Mouse (Mus musculus): ENCODE measurements at regions not wholly inside any gene's neighbourhood (a gene's known extent, or its start where the extent isn't known, plus 50 kb on each side); places are given as distances from the start of the nearest gene placed in this dataset.

DNA sequence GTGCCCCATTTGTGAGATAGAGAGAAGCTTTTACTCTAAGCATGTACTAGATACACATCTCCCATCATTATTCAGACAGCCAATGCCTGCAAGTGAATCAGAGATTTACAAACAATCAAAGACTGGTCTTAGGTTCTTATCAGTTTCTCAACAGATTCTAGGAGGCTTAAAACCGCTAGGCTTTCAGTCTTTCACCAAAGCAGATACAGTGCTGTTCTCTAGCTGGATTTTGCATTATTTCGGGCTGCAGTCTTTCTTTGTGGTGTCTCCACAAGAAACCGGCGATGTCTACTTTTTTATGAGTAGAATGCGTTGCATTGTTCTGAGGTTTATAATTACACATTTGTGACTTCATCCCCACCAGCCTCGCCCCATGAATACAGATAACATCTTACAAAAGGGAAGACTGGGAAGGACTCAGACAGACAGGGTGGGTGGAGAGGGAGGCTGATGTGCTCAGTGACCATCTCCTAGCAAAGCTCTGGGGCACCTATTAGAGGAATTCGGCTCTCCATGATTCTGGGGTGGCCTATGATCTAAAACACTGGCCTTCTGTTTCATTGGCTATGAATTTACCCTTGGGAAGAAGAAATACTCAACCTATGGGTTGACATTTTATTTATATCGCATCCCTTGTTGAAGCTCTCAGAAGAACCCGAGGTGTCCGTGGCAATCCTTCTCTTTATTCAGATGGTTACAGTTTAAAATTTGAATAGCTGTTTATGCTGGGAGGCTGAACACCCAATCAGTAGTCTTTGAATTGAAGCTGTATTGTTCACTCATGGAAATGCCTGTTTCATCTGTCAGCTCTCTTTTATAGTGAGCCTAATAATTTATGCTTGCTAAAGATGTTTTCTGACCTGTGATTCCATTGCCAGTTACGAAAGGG is 343.8 kb downstream of the Tmem161b start:
- Histone ChIP-seq H3K4me3 (replicated peaks) (no peak overlapping the region), H3K9me3 (no peaks in the 10 kb centered on the region), H3K4me1 (replicated peaks) (no peaks in the 10 kb centered on the region), H3K36me3 (no peaks in the 10 kb centered on the region), H3K27me3 (no peaks in the 10 kb centered on the region), H3K27ac (no peak overlapping the region), H3K9ac (replicated peaks) (no peak overlapping the region), H3K4me2 (no peak overlapping the region)
- ATAC-seq (ENCODE audit: insufficient number of reproducible peaks, insufficient read depth, low FRiP score, low TSS enrichment, low read depth) = no peak
- WGBS = 85% methylated on average over 11 of the region's 11 CpGs

DNA sequence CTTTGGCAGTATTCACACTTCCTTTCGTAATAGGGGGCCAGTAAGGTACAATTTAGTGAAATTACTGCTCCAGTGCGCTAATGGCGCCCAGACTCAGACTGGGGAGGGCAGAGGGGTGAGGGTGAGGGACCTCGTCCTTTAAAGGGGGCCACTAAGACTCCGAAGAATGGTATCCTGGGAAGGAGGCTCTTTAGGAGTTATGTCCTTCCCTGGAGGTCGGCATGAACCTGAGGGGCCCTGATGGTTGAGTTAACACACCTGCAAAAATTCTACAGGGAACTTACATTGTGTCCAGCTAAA is 344.4 kb downstream of the Tmem161b start:
- Histone ChIP-seq H3K27ac (no peak overlapping the region), H3K9me3 (no peaks in the 10 kb centered on the region), H3K4me3 (replicated peaks) (no peak overlapping the region), H3K4me2 (no peak overlapping the region), H3K4me1 (replicated peaks) (no peaks in the 10 kb centered on the region), H3K27me3 (no peaks in the 10 kb centered on the region), H3K9ac (replicated peaks) (no peak overlapping the region), H3K36me3 (no peaks in the 10 kb centered on the region)
- ATAC-seq (ENCODE audit: insufficient number of reproducible peaks, insufficient read depth, low FRiP score, low TSS enrichment, low read depth) = no peak
- 78% methylated on average over 6 of the region's 6 CpGs for WGBS

GRCm38 (mm10) chr13:84569371-84569770 is 347.3 kb downstream of the Tmem161b start:
- Histone ChIP-seq H3K36me3 (no peaks in the 10 kb centered on the region), H3K4me3 (replicated peaks) (no peak overlapping the region), H3K9me3 (no peaks in the 10 kb centered on the region), H3K27me3 (no peaks in the 10 kb centered on the region), H3K27ac (no peak overlapping the region), H3K9ac (replicated peaks) (no peak overlapping the region), H3K4me2 (no peak overlapping the region), H3K4me1 (replicated peaks) (no peaks in the 10 kb centered on the region)
- ATAC-seq (ENCODE audit: insufficient number of reproducible peaks, insufficient read depth, low FRiP score, low TSS enrichment, low read depth) = no peak

DNA sequence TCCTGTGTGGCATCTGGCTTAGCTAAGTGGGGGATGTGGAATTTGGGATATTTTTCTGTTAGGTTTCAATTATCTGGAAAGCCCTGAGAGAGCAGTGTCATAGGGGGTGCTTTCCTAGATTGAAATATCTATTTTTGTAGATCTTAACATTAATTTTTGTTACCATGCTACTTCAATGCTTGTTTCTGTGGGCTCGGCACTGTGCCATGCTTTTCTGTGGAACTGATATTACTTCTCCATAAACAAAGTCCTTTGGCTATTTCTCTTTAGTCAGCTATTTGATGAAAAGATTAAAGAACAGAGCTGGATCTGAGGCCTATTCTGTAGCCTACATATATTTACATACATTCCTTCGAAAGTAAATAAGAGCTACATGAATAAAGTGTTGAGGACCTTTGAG is 348.1 kb downstream of the Tmem161b start:
- no peaks in the 10 kb centered on the region for H3K36me3 ChIP-seq
- ATAC-seq (ENCODE audit: insufficient number of reproducible peaks, insufficient read depth, low FRiP score, low TSS enrichment, low read depth) = no peak
- H3K4me3 ChIP-seq (replicated peaks) = no peak overlapping the region
- H3K9ac ChIP-seq (replicated peaks) = no peak overlapping the region
- H3K27ac ChIP-seq = no peak overlapping the region
- WGBS = 86% methylated on average over 2 of the region's 2 CpGs
- H3K9me3 ChIP-seq = no peaks in the 10 kb centered on the region
- H3K4me2 ChIP-seq = no peak overlapping the region
- H3K27me3 ChIP-seq = no peaks in the 10 kb centered on the region
- H3K4me1 ChIP-seq (replicated peaks) = no peaks in the 10 kb centered on the region

- ATAC-seq (ENCODE audit: insufficient number of reproducible peaks, insufficient read depth, low FRiP score, low TSS enrichment, low read depth) = no peak; the same call in 1 of the 2 replicates
- no peak overlapping the region for H3K27ac ChIP-seq
- H3K27me3 ChIP-seq = no peaks in the 10 kb centered on the region
- H3K36me3 ChIP-seq = no peaks in the 10 kb centered on the region
- no peak overlapping the region for H3K9ac ChIP-seq (replicated peaks)
- no peaks in the 10 kb centered on the region for H3K4me1 ChIP-seq (replicated peaks)
- 64% methylated on average over 10 of the region's 10 CpGs for WGBS
- H3K9me3 ChIP-seq = no peaks in the 10 kb centered on the region
- H3K4me3 ChIP-seq (replicated peaks) = no peak overlapping the region
- no peak overlapping the region for H3K4me2 ChIP-seq
Observed at GRCm38 (mm10) chr13:84570984-84571844, 349.1 kb downstream of the Tmem161b start.

DNA sequence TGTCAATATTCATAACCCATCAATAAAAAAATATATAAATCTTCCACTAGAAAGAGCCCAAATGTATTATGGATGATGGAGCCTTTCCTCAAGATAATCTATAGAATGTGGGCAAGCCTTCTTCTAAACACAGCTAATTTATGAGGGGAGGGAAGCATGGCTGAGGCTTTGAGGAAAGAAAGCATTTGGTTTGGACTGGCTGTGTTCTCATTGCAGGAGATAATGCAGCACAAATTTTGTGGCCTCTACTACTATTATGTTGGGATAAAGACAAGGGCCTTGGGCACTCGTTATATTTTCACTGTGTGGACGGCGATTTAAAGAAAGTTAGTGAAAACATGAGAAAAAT is 349.7 kb downstream of the Tmem161b start:
- Histone ChIP-seq H3K4me1 (replicated peaks) (no peaks in the 10 kb centered on the region), H3K27me3 (no peaks in the 10 kb centered on the region), H3K4me2 (no peak overlapping the region), H3K9me3 (no peaks in the 10 kb centered on the region), H3K36me3 (no peaks in the 10 kb centered on the region), H3K9ac (replicated peaks) (no peak overlapping the region), H3K27ac (no peak overlapping the region), H3K4me3 (replicated peaks) (no peak overlapping the region)
- 83% methylated on average over 3 of the region's 3 CpGs for WGBS
- no peak for ATAC-seq (ENCODE audit: insufficient number of reproducible peaks, insufficient read depth, low FRiP score, low TSS enrichment, low read depth)

GRCm38 (mm10) chr13:84572231-84572630 is 350.1 kb downstream of the Tmem161b start:
- Histone ChIP-seq H3K9me3 (no peaks in the 10 kb centered on the region), H3K4me1 (replicated peaks) (no peaks in the 10 kb centered on the region), H3K27me3 (no peaks in the 10 kb centered on the region), H3K27ac (no peak overlapping the region), H3K9ac (replicated peaks) (no peak overlapping the region), H3K4me2 (no peak overlapping the region), H3K4me3 (replicated peaks) (no peak overlapping the region), H3K36me3 (no peaks in the 10 kb centered on the region)
- ATAC-seq (ENCODE audit: insufficient number of reproducible peaks, insufficient read depth, low FRiP score, low TSS enrichment, low read depth) = no peak
- WGBS = 91% methylated on average over 2 of the region's 2 CpGs

- Histone ChIP-seq H3K9me3 (no peaks in the 10 kb centered on the region), H3K9ac (replicated peaks) (no peak overlapping the region), H3K4me2 (no peak overlapping the region), H3K36me3 (no peaks in the 10 kb centered on the region), H3K4me1 (replicated peaks) (no peaks in the 10 kb centered on the region), H3K27me3 (no peaks in the 10 kb centered on the region), H3K27ac (no peak overlapping the region), H3K4me3 (replicated peaks) (no peak overlapping the region)
- ATAC-seq (ENCODE audit: insufficient number of reproducible peaks, insufficient read depth, low FRiP score, low TSS enrichment, low read depth) = no peak
Observed at GRCm38 (mm10) chr13:84596585-84597142, 374.6 kb downstream of the Tmem161b start.

DNA sequence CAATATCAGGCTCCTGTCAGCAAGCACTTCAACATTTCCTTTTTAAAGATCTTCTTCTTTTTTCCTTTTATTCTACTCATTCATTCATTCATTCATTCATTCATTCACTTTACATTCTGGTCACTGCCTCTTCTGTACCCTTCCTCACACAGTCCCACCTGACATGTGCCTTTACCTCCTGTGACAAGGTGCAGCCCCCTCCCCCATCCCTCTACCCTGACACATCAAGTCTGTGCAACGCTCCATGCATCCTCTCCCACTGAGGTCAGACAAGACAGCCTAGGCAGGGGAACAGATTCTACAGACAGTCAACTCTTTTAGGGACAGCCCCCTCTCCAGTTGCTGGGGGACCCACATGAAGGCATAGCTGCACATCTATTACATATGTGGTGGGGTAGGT is 380.5 kb downstream of the Tmem161b start:
- no peaks in the 10 kb centered on the region for H3K4me1 ChIP-seq (replicated peaks)
- no peak overlapping the region for H3K9ac ChIP-seq (replicated peaks)
- H3K4me3 ChIP-seq (replicated peaks) = no peak overlapping the region
- 74% methylated on average over 1 of the region's 1 CpGs for WGBS
- H3K9me3 ChIP-seq = no peaks in the 10 kb centered on the region
- H3K4me2 ChIP-seq = no peak overlapping the region
- H3K27ac ChIP-seq = no peak overlapping the region
- H3K36me3 ChIP-seq = no peaks in the 10 kb centered on the region
- no peak for ATAC-seq (ENCODE audit: insufficient number of reproducible peaks, insufficient read depth, low FRiP score, low TSS enrichment, low read depth)
- H3K27me3 ChIP-seq = no peaks in the 10 kb centered on the region

DNA sequence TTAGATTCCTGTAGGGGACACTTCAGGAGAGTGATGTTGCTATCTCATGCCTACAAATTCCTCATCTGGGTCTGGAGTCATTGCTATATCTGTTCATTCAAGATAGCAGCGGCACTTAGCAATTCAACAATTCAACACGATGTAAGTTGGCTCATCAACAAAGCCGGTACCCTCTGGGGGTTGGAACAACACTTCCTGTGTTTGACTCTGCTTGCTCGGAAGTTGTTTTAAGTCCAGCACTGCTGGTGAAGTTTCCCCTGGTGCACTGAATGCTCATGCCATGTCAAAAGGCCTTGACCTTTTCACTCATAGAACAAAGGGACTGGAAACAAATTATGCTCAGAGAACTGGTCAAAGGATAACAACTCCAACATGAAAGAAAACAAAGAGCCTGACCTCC is 390.4 kb downstream of the Tmem161b start:
- no peak for ATAC-seq (ENCODE audit: insufficient number of reproducible peaks, insufficient read depth, low FRiP score, low TSS enrichment, low read depth)
- Histone ChIP-seq H3K4me1 (replicated peaks) (no peaks in the 10 kb centered on the region), H3K27ac (no peak overlapping the region), H3K4me2 (no peak overlapping the region), H3K9ac (replicated peaks) (no peak overlapping the region), H3K27me3 (no peaks in the 10 kb centered on the region), H3K4me3 (replicated peaks) (no peak overlapping the region), H3K36me3 (no peaks in the 10 kb centered on the region), H3K9me3 (no peaks in the 10 kb centered on the region)
- WGBS = 48% methylated on average over 4 of the region's 4 CpGs

DNA sequence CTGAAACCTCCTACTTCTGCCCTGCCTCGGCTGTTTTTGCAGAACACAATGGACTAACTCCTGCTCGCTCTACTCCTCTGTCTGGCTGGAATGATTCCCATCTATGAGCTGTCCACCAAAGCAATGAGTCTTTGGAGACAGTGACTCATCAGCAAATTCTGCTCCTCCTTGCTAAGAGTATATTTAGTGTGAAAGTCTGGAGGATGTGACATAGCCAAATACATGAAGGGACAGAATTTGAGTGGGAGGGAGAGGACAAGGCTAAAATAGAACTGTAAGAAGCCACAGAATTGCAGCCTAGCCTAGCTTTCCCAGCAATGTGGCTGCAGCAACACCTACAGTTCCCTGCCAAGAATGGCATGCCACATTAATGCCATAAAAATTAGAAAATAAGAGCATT is 390.9 kb downstream of the Tmem161b start:
- Histone ChIP-seq H3K36me3 (no peaks in the 10 kb centered on the region), H3K27ac (no peak overlapping the region), H3K4me3 (replicated peaks) (no peak overlapping the region), H3K4me2 (no peak overlapping the region), H3K4me1 (replicated peaks) (no peaks in the 10 kb centered on the region), H3K9ac (replicated peaks) (no peak overlapping the region), H3K9me3 (no peaks in the 10 kb centered on the region), H3K27me3 (no peaks in the 10 kb centered on the region)
- WGBS = 74% methylated on average over 2 of the region's 2 CpGs
- no peak for ATAC-seq (ENCODE audit: insufficient number of reproducible peaks, insufficient read depth, low FRiP score, low TSS enrichment, low read depth)

Data from limb, embryonic 12.5 days (tissue).